Mouse (Mus musculus): Measurements from ENCODE around the gene Sis. TPM values are rescaled to one million over a fixed set of nuclear protein-coding genes. Genes with fewer than 3 reads are reported as not detected.

Gene Sis
- polyA plus RNA-seq (2014; fragmentation: Nextera tagmentation; extraction: Ambion mirVana) = not detected in 2 replicates

GRCm38 (mm10) chr3:72967675-72968074 is at the start of gene Sis:
Gene Sis, minus strand, starts transcription at chr3:72967863.
- no peaks in the 10 kb centered on the region for H3K4me1 ChIP-seq (ENCODE audit: control insufficient read depth, insufficient read depth, low read length)
- no peak within 1 kb of the TSS for H3K9ac ChIP-seq (replicated peaks; ENCODE audit: low read length)
- no peaks in the 10 kb centered on the region for H3K9me3 ChIP-seq (ENCODE audit: control insufficient read depth, low read length)
- DNase-seq (no peak), ATAC-seq (ENCODE audit: low FRiP score, low TSS enrichment) (no peak)
- no peak within 1 kb of the TSS for H3K4me2 ChIP-seq (ENCODE audit: low read length)
- H3K27me3 ChIP-seq (ENCODE audit: control insufficient read depth, insufficient read depth, low read length) = no peaks in the 10 kb centered on the region
- H3K4me3 ChIP-seq (replicated peaks; ENCODE audit: low read depth, low read length) = no peak within 1 kb of the TSS
- H3K27ac ChIP-seq (replicated peaks; ENCODE audit: low read depth, low read length) = no peak within 1 kb of the TSS
- no peaks in the 10 kb centered on the region for H3K36me3 ChIP-seq (ENCODE audit: control insufficient read depth, insufficient read depth, low read length)

- Histone ChIP-seq H3K4me2 (ENCODE audit: low read length) (no peak overlapping the region), H3K27ac (replicated peaks; ENCODE audit: low read depth, low read length) (no peak overlapping the region), H3K4me3 (replicated peaks; ENCODE audit: low read depth, low read length) (no peak overlapping the region), H3K9ac (replicated peaks; ENCODE audit: low read length) (no peak overlapping the region), H3K9me3 (ENCODE audit: control insufficient read depth, low read length) (no peaks in the 10 kb centered on the region), H3K36me3 (ENCODE audit: control insufficient read depth, insufficient read depth, low read length) (no peaks in the 10 kb centered on the region), H3K27me3 (ENCODE audit: control insufficient read depth, insufficient read depth, low read length) (no peaks in the 10 kb centered on the region), H3K4me1 (ENCODE audit: control insufficient read depth, insufficient read depth, low read length) (no peaks in the 10 kb centered on the region)
- 3% methylated on average over 6 of the region's 6 CpGs for WGBS
- DNase-seq (no peak), ATAC-seq (ENCODE audit: low FRiP score, low TSS enrichment) (peak; percentile 48; the same call in 1 of the 2 replicates)
Observed at GRCm38 (mm10) chr3:73006045-73006444, 38.4 kb upstream of the Sis start.

GRCm38 (mm10) chr3:73002933-73003696 is 35.5 kb upstream of the Sis start:
- no peak overlapping the region for H3K9ac ChIP-seq (replicated peaks; ENCODE audit: low read length)
- no peak overlapping the region for H3K4me3 ChIP-seq (replicated peaks; ENCODE audit: low read depth, low read length)
- no peak overlapping the region for H3K27ac ChIP-seq (replicated peaks; ENCODE audit: low read depth, low read length)
- DNase-seq (no peak), ATAC-seq (ENCODE audit: low FRiP score, low TSS enrichment) (no peak)
- no peak overlapping the region for H3K4me2 ChIP-seq (ENCODE audit: low read length)
- H3K4me1 ChIP-seq (ENCODE audit: control insufficient read depth, insufficient read depth, low read length) = no peaks in the 10 kb centered on the region
- H3K27me3 ChIP-seq (ENCODE audit: control insufficient read depth, insufficient read depth, low read length) = no peaks in the 10 kb centered on the region
- H3K9me3 ChIP-seq (ENCODE audit: control insufficient read depth, low read length) = no peaks in the 10 kb centered on the region
- H3K36me3 ChIP-seq (ENCODE audit: control insufficient read depth, insufficient read depth, low read length) = no peaks in the 10 kb centered on the region
- 95% methylated on average over 4 of the region's 4 CpGs for WGBS

GRCm38 (mm10) chr3:72997517-72997916 is 29.9 kb upstream of the Sis start:
- no peaks in the 10 kb centered on the region for H3K9me3 ChIP-seq (ENCODE audit: control insufficient read depth, low read length)

GRCm38 (mm10) chr3:72990992-72991391 is 23.3 kb upstream of the Sis start:
- Histone ChIP-seq H3K27ac (replicated peaks; ENCODE audit: low read depth, low read length) (no peak overlapping the region), H3K27me3 (ENCODE audit: control insufficient read depth, insufficient read depth, low read length) (no peaks in the 10 kb centered on the region), H3K4me3 (replicated peaks; ENCODE audit: low read depth, low read length) (no peak overlapping the region), H3K4me2 (ENCODE audit: low read length) (no peak overlapping the region), H3K9ac (replicated peaks; ENCODE audit: low read length) (no peak overlapping the region), H3K4me1 (ENCODE audit: control insufficient read depth, insufficient read depth, low read length) (no peaks in the 10 kb centered on the region), H3K9me3 (ENCODE audit: control insufficient read depth, low read length) (no peaks in the 10 kb centered on the region), H3K36me3 (ENCODE audit: control insufficient read depth, insufficient read depth, low read length) (no peaks in the 10 kb centered on the region)
- 87% methylated on average over 2 of the region's 2 CpGs for WGBS
- no peak for DNase-seq
- no peak for ATAC-seq (ENCODE audit: low FRiP score, low TSS enrichment)

More at GRCm38 (mm10) chr3:72997517-72997916, 29.9 kb upstream of the Sis start:
- 81% methylated on average over 4 of the region's 4 CpGs for WGBS
- ATAC-seq (ENCODE audit: low FRiP score, low TSS enrichment) (no peak), DNase-seq (no peak)
- no peak overlapping the region for H3K4me3 ChIP-seq (replicated peaks; ENCODE audit: low read depth, low read length)
- no peak overlapping the region for H3K4me2 ChIP-seq (ENCODE audit: low read length)
- H3K9ac ChIP-seq (replicated peaks; ENCODE audit: low read length) = no peak overlapping the region
- H3K4me1 ChIP-seq (ENCODE audit: control insufficient read depth, insufficient read depth, low read length) = no peaks in the 10 kb centered on the region
- H3K27ac ChIP-seq (replicated peaks; ENCODE audit: low read depth, low read length) = no peak overlapping the region
- no peaks in the 10 kb centered on the region for H3K27me3 ChIP-seq (ENCODE audit: control insufficient read depth, insufficient read depth, low read length)
- H3K36me3 ChIP-seq (ENCODE audit: control insufficient read depth, insufficient read depth, low read length) = no peaks in the 10 kb centered on the region

GRCm38 (mm10) chr3:72976602-72977001 is 8.9 kb upstream of the Sis start:
- no peaks in the 10 kb centered on the region for H3K4me1 ChIP-seq (ENCODE audit: control insufficient read depth, insufficient read depth, low read length)
- H3K27me3 ChIP-seq (ENCODE audit: control insufficient read depth, insufficient read depth, low read length) = no peaks in the 10 kb centered on the region
- WGBS = 81% methylated on average over 3 of the region's 3 CpGs
- DNase-seq (no peak), ATAC-seq (ENCODE audit: low FRiP score, low TSS enrichment) (no peak)
- no peaks in the 10 kb centered on the region for H3K36me3 ChIP-seq (ENCODE audit: control insufficient read depth, insufficient read depth, low read length)
- H3K9ac ChIP-seq (replicated peaks; ENCODE audit: low read length) = no peak overlapping the region
- H3K9me3 ChIP-seq (ENCODE audit: control insufficient read depth, low read length) = no peaks in the 10 kb centered on the region
- H3K27ac ChIP-seq (replicated peaks; ENCODE audit: low read depth, low read length) = no peak overlapping the region
- no peak overlapping the region for H3K4me2 ChIP-seq (ENCODE audit: low read length)
- no peak overlapping the region for H3K4me3 ChIP-seq (replicated peaks; ENCODE audit: low read depth, low read length)

- H3K9me3 ChIP-seq (ENCODE audit: control insufficient read depth, low read length) = no peaks in the 10 kb centered on the region
- H3K4me2 ChIP-seq (ENCODE audit: low read length) = no peak overlapping the region
- WGBS = 94% methylated on average over 4 of the region's 4 CpGs
- H3K27ac ChIP-seq (replicated peaks; ENCODE audit: low read depth, low read length) = no peak overlapping the region
- H3K4me3 ChIP-seq (replicated peaks; ENCODE audit: low read depth, low read length) = no peak overlapping the region
- no peaks in the 10 kb centered on the region for H3K27me3 ChIP-seq (ENCODE audit: control insufficient read depth, insufficient read depth, low read length)
- H3K9ac ChIP-seq (replicated peaks; ENCODE audit: low read length) = no peak overlapping the region
- no peaks in the 10 kb centered on the region for H3K36me3 ChIP-seq (ENCODE audit: control insufficient read depth, insufficient read depth, low read length)
- DNase-seq (no peak), ATAC-seq (ENCODE audit: low FRiP score, low TSS enrichment) (no peak)
- H3K4me1 ChIP-seq (ENCODE audit: control insufficient read depth, insufficient read depth, low read length) = no peaks in the 10 kb centered on the region
Observed at GRCm38 (mm10) chr3:72918919-72919526, 48.6 kb downstream of the Sis start.

- Histone ChIP-seq H3K4me3 (replicated peaks; ENCODE audit: low read depth, low read length) (no peak overlapping the region), H3K9me3 (ENCODE audit: control insufficient read depth, low read length) (no peaks in the 10 kb centered on the region), H3K27ac (replicated peaks; ENCODE audit: low read depth, low read length) (no peak overlapping the region), H3K27me3 (ENCODE audit: control insufficient read depth, insufficient read depth, low read length) (no peaks in the 10 kb centered on the region), H3K36me3 (ENCODE audit: control insufficient read depth, insufficient read depth, low read length) (no peaks in the 10 kb centered on the region), H3K4me2 (ENCODE audit: low read length) (no peak overlapping the region), H3K4me1 (ENCODE audit: control insufficient read depth, insufficient read depth, low read length) (no peaks in the 10 kb centered on the region), H3K9ac (replicated peaks; ENCODE audit: low read length) (no peak overlapping the region)
- 90% methylated on average over 1 of the region's 1 CpGs for WGBS
- ATAC-seq (ENCODE audit: low FRiP score, low TSS enrichment) (no peak), DNase-seq (no peak)
Observed at GRCm38 (mm10) chr3:72882501-72882900, 85.2 kb downstream of the Sis start.

- DNase-seq = no peak
- no peak overlapping the region for H3K9ac ChIP-seq (replicated peaks; ENCODE audit: low read length)
Observed at GRCm38 (mm10) chr3:72868141-72868540, 99.5 kb downstream of the Sis start.

More at GRCm38 (mm10) chr3:72868141-72868540, 99.5 kb downstream of the Sis start:
- no peak overlapping the region for H3K27ac ChIP-seq (replicated peaks; ENCODE audit: low read depth, low read length)
- no peaks in the 10 kb centered on the region for H3K36me3 ChIP-seq (ENCODE audit: control insufficient read depth, insufficient read depth, low read length)
- no peak overlapping the region for H3K4me2 ChIP-seq (ENCODE audit: low read length)
- no peak for ATAC-seq (ENCODE audit: low FRiP score, low TSS enrichment)
- H3K4me3 ChIP-seq (replicated peaks; ENCODE audit: low read depth, low read length) = no peak overlapping the region
- no peaks in the 10 kb centered on the region for H3K9me3 ChIP-seq (ENCODE audit: control insufficient read depth, low read length)
- H3K4me1 ChIP-seq (ENCODE audit: control insufficient read depth, insufficient read depth, low read length) = no peaks in the 10 kb centered on the region
- no peaks in the 10 kb centered on the region for H3K27me3 ChIP-seq (ENCODE audit: control insufficient read depth, insufficient read depth, low read length)

All from midbrain, embryonic 14.5 days (tissue).